Mouse (Mus musculus) lung, postnatal 0 days (tissue): ENCODE data around the gene Yme1l1.

Experiments
- CTCF ChIP-seq: IDR thresholded peaks from 2 replicates; pipeline ENCODE4 v1.5.1; 2016; ENCODE audit warnings: antibody characterized with exemption, mild to moderate bottlenecking
- EP300 ChIP-seq: IDR thresholded peaks from 2 replicates; pipeline ENCODE4 v1.6.1; 2016; ENCODE audit warnings: antibody characterized with exemption, mild to moderate bottlenecking, control low read depth

- TF ChIP-seq CTCF, result no peak
- no peak for TF ChIP-seq EP300
Measured at GRCm38 (mm10) chr2:23155199-23155621, 959 bp upstream of the Yme1l1 start.
